Mouse (Mus musculus) thymus, postnatal 36 days (tissue): ENCODE measurements around the gene Sigmar1.

Experiments
- DNase-seq, 2 experiments: peaks; one replicate each; pipeline ENCODE4 v3.0.0; 2022; ENCODE audit warnings: mixed read lengths in 2 of 2

Sigmar1 gene

GRCm38 (mm10) chr4:41756440-41756839 lies 483 bp upstream of the Sigmar1 start:
- DNase-seq = peak in 1 of 2 experiments; percentile 23

DNA sequence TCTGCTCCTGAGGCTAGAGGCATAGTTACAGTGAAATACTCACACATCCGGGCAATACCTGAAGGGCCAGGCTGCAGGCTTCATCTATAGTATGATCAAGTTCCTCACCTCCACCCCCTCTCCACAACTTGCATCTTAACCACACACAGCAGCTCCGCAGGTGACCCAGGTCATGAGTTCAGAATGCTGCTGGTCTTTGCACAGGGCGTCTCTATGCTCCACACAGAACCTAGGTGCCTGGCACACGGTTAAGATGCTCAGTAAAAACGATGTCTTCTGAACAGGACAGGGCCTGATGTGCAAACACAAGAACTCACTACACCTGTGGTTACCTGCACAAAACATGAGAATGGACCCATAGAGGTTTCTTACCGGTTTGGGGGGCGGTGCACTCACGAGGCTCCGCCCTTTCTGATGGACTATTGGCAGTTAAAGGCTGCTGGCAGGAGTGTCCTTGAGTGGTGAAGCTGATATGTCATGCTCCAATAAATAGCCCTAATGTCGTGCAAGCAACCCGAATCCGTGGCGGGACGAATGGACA lies 1.1 kb downstream of the Sigmar1 start, which contains the start of gene Galt:
TSS of gene Galt (plus strand) at position 432 of the 541 bp plus-strand sequence.
- DNase-seq = no peak

GRCm38 (mm10) chr4:41745021-41745420 lies 10.9 kb downstream of the Sigmar1 start:
- DNase-seq = no peak

GRCm38 (mm10) chr4:41744131-41744530 lies 11.8 kb downstream of the Sigmar1 start:
- DNase-seq = no peak

DNA sequence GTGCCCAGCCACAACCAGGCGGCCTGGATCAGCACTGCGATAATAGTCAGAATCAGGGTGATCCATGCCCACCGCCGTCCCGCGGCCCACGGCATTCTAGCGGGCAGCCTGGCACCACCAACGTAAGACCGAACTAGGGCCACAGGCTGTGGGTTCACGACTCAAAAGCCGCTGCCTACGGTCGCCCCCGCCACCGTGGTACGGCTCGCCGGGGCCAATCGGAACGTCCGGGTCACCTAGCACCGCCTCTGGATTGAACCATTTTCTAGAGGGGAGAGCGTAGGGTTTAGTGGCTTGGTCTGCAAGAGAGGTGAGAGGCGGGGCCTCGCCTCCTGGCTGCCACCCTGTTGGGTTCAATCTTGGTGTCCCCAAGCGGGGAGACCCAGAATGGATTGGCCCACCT lies 14.8 kb downstream of the Sigmar1 start:
- DNase-seq = peak; percentile 93 to 94

DNA sequence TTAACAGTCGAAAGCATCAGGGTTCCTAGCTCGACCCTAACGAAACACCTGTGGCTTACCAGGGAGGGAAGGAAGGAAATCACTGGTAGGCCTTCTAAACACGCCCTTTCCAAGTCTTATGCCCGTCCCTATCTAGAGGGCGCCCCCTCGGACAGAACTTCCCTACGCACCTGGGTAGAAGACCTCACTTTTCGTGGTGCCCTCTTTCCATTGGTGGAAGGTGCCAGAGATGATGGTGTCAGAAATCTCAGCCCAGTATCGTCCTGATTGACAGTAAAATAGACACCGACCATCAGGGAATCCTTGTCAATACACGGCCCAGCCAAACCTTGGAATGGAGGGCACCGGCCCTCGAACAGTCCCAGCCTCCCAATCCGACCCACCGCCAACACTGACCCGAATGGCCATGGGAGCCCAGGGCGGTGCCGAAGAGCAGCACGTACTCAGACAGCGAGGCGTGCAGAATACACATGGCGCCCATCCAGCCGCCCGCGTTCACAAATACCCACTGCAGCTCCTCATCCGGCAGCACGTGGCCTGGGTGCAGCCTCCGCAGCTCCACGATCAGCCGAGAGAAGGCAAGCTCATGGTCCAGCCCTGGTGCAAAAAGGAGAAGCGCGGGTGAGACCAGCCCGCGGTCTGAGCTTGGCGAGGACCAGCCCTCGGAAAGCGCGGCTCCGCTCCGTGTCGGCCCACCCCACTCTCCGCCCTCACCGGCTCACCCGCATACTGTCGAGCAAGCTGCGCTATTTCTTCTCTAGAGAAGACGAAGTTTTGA lies 15.4 kb downstream of the Sigmar1 start:
- peak; percentile 37 to 49 for DNase-seq

GRCm38 (mm10) chr4:41739260-41739659 lies 16.7 kb downstream of the Sigmar1 start:
- no peak for DNase-seq

GRCm38 (mm10) chr4:41738256-41738603 lies 17.7 kb downstream of the Sigmar1 start:
- DNase-seq = no peak

GRCm38 (mm10) chr4:41737602-41738255 lies 18.2 kb downstream of the Sigmar1 start:
- DNase-seq = peak; percentile 76 to 80

GRCm38 (mm10) chr4:41731052-41731765 lies 24.7 kb downstream of the Sigmar1 start, which contains the start of gene Arid3c:
Gene Arid3c, minus strand, starts transcription at chr4:41731142.
- peak; percentile 61 to 74 for DNase-seq

DNA sequence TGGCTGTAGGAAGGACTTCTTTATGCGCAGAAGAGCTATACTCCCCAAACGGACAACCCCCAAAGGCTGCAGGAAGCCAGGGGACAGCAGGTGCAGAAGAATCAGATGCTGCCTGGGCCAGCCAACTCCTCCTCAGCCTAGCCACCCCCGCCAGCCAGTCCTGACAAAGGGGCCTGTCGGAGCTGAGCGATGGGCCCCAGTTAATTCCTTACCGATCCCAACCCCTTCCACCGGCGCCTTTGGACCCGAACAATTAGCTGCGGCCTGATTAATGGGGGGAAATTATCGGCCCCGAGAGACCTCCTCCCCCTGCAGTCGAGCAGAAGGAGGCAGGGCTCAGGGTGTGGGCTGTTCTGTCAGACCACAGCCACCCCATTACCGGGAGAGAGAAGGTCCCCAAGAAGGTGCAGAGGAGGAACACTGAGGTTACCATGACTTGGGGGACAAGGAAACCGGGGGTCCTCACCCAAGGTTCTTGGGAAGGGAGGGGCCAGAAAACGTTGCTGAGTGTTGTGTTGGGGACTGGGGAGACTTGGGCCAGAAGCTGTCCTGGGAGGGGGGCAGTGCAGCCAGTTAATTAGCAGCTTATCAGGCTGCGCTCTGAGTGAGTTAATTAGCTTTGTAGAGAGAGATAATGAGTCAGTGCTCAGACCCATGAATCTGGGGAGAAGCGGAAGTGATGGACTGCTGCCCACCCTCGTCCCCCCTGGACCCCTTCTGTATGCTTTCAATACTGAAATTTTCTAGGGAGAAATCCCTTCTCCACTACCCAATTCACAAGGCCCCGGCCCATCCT lies 28.9 kb downstream of the Sigmar1 start:
- no peak for DNase-seq

DNA sequence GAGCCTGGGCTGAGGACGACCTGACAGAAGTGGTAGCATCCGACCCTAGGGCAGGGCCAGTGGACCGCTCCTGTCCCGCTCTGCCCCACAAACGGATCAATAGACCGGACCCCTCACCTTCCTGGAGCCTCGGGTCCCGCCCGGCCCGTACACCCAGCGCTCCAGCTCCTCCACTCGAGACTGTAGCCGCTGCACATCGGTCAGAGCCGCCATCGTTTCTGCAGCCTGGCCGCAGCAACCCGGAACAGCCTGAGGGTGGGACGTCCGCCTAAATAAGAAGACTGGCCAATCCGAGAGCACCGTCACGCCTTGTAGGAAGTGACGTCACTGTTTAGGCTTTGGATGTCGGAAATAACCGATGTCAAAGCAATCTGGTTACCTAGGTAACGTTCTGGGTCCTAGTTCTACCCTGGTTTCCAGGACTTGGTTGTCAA lies 33.0 kb downstream of the Sigmar1 start, which contains the start of gene Dctn3:
TSS of gene Dctn3 (minus strand) at position 253 of the 434 bp plus-strand sequence.
- peak; percentile 76 to 84 for DNase-seq

- no peak for DNase-seq
These were observed 39.1 kb downstream of the Sigmar1 start for GRCm38 (mm10) chr4:41716834-41717233.

DNA sequence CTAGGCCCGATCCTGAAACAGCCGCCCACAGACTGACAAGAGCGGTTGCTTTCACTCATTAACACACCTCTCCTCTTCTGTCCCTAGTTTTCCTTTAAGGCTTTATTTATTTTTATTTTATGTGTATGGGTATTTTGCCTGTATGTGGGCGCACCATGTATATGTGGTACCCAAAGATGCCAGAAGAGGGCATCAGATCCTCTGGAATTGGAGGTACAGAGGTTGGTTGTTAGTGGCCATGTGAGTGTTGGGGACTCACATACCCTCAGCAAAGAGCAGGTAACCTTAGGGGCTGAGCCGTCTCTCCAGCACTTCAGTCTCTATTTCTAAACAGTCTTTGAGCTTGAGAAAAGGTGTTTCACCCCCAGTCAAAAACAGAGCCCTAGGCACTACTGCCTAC lies 40.4 kb downstream of the Sigmar1 start:
- DNase-seq = peak in 1 of 2 experiments; percentile 42

DNA sequence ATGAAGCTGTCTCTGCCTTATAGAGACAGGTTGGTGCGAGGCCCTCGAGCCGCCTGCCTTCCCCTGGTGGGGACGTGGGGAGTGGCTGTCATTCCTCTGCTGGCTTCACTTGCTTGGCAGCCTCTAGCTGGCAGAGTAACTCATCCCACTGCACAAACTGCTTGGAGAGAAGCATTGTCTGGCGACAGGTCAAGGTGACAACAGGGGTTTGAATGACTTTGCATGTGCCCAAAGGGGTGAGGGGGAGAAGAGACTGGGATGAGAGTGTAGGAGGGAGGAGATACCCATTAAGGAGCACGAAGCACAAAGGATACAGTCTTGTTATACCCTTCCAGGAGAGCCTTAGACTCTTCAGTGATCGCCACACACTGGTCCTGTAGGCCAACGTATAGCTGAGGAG lies 40.9 kb downstream of the Sigmar1 start:
- DNase-seq = no peak

DNA sequence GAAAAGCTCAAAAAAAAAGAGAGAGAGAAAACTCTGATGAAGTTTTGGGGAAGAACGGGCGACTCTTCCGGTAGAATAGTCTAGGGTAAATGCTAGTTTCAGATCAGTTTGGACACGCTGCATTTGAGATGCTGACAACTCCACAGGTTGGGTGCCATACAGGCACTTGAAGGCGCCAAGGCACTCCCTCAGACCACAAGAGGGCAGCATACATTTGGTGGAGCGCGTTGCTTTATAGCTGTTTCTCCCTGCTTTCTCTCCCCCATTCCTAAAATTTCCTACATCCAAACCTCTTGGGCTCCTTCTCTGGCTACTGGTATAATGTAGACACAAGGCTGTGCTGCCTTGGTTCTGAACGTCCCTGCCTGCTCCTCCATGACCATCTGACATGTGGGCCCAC lies 41.7 kb downstream of the Sigmar1 start:
- DNase-seq = peak; percentile 38 to 41

GRCm38 (mm10) chr4:41713197-41714067 lies 42.5 kb downstream of the Sigmar1 start, which contains the start of gene Rpp25l:
Gene Rpp25l, minus strand, starts transcription at chr4:41713534.
- DNase-seq = peak; percentile 82 to 88

GRCm38 (mm10) chr4:41712421-41713196 lies 43.3 kb downstream of the Sigmar1 start:
- no peak for DNase-seq

DNA sequence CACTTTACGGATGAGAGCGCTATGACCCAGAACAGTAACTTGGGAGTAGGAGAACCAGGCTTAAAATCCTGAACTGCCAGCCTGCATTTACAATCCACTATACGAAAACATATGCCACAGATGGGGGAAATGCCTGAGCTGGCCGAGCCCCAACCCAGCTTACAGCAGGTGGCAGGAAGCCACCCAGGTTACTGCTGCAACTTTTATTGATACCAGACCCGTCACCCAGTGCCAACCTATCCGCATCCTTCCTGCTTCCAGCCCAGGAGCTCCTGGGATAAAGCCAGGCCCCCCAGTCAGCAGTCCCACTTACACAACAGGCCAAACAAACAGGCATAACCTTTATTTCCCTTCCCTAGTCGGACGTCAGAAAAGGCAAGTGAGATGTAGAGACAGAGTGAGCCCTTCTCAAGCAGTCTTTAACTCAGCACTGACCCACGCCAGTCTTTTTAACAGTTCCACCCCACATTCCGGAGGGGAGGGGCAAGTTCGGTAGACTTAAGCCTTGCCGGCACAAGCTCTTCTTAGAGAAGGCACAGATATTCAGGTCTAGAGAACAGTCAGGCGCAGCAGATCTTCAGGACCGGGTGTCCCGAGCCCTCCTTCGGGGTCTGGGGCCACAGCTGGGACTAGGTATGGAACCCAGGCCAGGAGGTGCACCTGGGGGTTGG lies 44.1 kb downstream of the Sigmar1 start:
- DNase-seq = no peak

DNA sequence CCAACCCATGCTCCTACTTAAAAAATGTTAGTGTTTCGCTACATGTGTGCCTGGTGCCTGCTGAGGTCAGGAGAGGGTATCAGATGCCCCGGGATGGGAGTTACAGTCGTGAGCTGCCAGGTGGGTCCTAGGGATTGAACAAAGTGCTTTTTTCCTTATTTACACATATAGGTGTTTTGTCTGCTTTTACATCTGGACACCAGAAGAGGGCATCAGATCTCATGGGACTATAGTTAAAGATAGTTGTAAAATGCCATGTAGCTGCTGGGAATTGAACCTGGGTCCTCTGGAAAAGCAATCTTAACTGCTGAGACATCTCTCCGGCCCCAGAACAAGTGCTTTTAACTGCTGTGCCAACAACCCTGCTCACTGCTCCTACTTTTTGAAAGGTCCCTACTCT lies 45.7 kb downstream of the Sigmar1 start:
- no peak for DNase-seq
